Mouse (Mus musculus) retina, postnatal 1 day (tissue): Measurements from ENCODE around the gene Kif19a.

ENCODE experiments used
- DNase-seq: peaks from one replicate; pipeline ENCODE4 v3.0.0-alpha.2; 2012

Kif19a gene

DNA sequence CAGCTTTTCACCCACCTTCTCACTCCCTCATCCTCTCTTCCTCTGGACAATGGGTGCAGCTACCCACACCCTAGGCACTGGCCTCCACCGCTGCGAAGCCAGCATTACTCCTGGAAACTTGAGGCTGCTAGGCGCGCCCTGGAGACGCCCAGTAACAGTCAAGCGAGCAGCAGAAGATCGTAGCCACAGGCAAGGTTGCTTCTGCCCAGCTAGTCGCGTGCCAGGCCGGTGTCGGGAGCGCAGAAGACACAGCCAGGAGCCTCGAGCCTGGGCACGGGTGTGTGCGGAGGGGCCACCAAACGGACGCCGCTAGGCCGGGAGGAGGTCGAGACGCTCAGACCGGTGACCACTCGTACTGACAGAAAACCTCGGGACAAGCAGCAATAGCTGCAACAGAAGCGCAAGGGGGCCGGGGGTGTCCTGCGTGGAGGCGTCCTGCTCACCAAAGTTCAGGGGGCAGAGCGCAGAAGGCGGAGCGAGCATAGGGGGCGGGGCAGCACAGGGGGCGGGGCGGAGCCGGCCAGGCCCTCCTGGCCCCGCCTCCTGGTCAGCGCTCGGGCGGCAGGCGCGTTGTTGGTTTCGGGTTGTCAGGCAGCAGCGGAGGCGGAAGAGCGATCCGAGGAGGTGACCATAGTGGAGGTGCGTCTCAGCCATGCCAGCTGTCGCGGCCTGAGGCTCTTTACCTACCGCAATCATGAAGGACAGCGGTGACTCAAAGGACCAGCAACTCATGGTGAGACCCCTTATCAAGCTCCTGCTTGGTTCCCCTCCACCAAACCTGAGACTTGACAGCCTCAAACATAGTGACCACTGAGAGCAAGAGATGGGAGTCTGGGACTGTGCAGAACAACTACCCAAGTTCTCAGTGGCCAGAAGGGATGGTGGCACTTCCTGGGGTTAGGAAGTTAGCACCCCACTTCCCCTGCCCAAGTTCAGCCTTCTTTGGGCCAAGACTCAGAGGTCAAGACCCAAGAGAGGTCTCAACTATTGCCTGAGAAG lies at the start of gene Kif19a:
TSS of gene Kif19a (plus strand) at position 569 of the 999 bp plus-strand sequence.
- peak; percentile 85 for DNase-seq

DNA sequence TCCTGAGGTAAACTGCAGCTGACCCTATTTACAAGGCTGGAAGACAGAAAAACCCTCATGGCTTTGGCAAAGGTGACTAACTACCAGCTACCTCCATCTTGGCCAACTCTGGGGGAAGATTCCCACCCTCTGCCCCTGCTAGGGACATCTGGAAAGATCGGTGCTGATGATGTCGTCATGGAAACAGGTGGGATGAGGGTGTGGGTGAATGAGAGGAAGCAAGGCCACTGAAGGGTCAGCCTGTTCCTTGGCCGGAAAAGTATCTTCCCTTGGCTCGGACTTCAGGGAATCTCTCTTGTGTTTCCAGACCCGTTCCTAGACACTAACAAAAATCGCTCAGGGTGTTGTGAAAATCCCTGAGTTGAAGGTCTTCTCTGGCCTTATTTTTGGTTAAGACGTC lies 49.7 kb upstream of the Kif19a start:
- no peak for DNase-seq

DNA sequence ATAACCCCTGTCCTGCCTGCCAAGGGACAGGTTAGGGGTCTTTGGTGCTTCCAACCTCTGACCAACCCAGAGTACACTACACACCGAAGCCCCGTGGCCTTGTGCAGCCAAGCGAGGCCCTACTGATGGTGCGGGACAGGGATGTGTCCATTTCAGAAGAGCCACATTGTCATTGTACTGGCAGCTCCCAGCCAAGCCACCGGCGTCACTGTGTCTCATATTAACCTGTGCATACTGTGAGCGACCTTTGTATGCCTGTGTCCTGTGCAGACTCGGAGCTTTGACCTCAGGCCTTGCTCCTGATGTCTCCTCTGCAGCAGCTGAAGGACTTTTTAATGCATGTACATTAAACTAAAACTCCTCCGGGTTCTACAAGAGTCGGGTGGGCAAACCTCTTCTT lies 44.7 kb upstream of the Kif19a start:
- DNase-seq: no peak

DNA sequence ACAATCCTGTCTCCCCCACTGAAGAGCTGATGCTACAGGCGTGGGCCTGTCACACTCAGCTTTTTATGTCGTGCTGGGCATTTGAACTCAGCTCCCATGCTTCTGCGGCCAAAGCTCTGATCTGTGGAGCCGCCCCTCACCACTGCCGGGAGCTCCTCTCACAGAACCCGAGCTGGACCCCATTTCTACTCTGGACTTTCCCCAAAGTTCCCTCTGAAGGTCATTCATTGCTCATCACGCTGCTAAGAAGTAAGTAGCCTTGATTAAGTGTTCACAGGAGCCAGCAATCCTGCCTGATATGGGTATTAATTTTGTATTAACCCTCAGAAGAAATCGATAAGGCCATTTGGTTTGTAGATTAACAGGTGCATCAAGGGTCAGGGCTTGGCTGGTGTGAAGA lies 42.8 kb upstream of the Kif19a start:
- DNase-seq: no peak

DNA sequence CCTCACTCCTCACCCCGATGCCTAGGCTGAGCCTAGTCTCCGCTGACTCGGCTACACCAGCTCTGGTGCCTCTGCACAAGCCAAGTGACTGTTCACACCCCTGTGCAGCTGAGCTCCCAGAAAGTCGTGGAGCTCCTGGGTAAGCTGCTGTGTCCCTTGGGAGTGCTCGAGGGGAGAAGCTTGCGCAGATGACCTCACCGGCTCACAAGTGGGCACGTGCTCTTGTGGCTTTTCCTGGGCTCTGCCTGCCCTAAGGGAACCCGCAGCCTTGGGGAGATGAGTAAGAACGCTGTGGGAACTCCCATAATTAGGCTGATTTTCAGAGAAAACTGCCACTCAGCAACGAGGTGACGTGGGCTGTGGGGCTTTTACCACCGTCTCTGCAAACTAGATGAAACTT lies 42.2 kb upstream of the Kif19a start:
- DNase-seq: no peak

DNA sequence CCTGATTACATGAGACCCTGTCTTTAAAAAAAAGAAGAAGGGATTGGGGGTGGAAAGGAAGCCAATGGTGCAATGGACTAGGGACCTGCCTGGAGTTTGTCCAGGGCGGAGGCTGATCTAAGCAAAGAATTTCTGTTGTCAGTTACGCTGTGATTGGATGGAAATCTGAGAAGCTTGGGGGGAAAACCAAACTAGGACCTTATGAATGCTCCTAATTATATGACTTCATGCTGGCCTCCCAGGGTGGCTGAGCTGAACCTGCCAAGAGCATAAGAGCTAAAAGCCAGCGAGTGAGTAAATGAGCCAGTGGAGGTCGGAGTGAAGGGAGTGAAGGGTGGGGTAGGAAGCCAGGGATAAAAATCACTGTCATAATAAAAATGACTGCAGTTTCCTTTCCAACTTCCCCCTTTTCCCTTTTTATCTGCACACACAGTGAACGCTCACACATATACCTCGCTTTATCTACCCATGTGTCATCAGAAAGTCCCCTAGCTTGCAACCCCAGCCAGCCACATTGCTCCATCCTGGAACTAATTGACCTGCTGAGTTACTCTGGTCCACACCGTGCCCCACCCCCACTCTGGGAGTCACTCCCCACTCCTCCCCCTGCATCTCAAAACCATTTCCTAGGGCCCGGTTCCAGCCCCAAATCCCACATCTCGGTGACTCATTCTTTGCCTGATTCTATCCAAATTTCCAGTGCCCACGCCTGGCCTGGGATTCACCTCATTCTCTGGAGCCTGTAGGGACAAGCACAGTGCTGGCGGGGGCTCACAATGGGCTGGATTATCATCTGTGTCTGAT lies 40.2 kb upstream of the Kif19a start:
- no peak for DNase-seq

DNA sequence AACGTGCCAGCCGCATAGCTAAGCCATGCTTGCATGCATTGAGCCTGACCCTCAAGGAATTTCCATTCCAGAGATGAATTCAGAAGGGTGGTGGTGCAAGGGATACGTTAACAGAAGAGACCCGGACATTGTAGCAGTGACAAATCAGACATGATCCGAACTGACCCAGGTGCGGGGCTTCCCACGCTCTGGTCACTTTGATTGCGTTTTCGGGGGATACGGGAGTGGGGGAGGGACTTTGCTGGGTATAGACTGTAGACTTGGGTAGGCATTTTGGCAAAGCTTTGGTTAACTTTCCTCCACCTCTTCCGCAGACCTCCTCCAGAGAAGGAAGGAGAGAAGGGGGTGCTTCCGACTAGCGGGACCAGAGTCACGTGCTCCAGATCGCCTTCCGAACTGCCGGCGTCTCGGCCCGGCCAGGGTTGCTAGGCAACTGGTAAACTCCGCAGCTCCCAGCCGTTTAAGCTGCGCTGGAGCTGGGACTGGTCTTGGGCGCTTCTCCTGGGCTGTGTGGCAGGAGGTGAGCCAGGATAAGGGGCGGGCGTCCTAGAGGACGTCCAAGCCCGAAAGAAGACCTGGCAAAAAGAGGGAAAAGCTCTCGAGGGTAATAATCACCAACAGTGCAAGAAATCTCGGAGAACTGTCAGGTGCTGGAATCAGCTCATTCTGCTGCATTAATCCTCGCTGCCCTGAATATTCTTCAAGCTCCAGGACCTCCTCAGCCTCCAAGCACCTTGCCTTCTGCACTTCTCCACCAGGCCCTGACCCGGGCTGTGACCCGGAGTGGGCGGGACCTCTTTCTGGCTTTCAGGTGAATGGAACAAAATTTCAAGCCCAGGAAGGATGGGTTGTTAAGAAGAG lies 38.0 kb upstream of the Kif19a start, which contains the start of gene Dnaic2:
TSS of gene Dnaic2 (plus strand) at position 444 of the 861 bp plus-strand sequence.
- peak; percentile 91 for DNase-seq

DNA sequence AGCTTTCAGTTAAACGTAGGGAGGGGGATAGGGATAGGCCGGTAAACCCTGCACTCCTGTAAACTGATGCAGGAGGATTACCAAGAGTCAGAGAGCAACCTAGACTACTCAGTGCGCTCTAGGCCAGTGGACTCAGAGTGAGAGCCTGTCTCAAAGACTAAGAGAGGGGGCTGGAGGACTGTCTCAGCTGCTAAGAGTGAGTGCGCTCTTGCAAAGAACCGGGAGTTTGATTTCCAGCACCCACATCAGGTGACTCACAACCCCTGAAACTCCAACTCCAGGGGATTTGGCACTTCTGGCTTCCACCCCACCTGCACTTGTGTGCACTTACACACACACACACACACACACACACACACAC lies 37.4 kb upstream of the Kif19a start:
- no peak for DNase-seq

DNA sequence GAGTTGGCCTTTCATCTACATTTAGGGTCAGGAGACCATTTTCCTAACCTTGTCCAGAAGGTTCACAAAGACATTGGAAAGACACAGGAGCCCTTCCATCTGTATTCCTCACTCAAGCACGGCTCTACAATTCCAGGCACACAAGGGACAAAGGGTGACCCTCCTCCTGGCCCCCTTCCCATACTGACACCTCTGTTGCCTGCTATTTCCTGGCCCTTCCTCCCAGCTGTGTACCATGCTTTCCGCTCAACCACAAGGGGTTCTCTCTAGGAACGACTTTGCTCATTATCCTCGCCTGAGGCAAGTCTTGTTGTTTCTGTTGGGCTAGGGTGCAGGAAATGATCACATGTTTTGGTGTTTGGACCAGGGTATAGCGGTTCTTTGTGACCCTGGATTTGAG lies 36.9 kb upstream of the Kif19a start:
- DNase-seq: peak; percentile 52

DNA sequence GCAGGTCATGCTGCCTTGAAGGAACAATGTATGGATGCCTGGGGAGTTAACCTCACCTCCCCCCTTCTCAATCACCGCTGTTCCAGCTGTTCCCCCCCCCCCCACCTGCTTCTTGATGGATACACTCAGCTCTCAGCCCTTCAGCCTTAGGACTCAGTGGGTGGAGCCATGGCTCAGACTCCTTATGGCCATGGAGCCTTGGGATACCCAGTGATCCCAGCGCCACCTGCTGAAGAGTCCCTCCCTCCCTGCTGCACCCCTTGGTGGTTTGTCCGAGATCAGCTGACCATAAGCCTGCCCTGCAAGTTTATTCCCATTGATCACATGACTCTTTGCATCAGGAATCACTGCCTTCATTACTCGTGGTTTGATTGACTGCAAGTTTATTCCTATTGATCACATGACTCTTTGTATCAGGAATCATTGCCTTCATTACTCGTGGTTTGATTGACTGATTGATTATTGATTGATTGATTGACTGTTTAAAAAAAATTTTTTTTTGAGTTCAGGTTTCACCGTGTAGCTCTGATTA lies 35.3 kb upstream of the Kif19a start:
- DNase-seq: peak; percentile 58

DNA sequence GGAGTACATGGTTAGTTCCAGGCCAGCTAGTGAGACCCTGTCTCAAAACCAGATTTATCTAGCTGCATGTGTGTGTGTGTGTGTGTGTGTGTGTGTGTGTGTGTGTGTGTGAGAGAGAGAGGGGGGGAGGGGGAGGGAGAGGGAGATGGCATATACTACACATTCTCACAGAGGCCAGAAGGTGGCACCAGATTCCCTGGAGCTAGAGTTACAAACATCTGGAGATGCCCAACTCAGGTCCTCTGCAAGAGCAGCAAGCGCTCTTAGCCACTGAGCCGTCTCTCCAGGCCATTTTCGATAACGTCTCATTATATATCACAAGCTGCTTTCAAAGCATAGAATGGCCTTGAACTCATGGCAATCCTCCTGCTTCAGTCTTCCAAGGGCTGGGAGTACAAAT lies 33.5 kb upstream of the Kif19a start:
- DNase-seq: no peak

DNA sequence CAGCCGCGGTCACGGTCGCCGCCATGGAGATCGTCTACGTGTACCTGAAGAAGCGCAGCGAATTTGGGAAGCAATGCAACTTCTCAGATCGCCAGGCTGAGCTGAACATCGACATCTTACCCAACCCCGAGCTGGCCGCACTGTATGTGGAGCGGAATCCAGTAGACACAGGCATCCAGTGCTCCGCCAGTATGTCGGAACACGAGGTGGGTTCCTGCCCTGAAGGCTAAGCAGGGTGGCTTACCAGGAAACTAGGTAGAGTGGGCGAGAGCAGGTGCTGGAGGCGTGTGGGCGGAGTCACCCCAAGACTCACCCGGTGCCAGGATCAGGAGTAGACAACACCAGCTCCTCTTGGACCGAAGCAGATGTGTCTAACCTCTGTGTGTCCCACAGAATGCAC lies 32.3 kb upstream of the Kif19a start:
- no peak for DNase-seq

DNA sequence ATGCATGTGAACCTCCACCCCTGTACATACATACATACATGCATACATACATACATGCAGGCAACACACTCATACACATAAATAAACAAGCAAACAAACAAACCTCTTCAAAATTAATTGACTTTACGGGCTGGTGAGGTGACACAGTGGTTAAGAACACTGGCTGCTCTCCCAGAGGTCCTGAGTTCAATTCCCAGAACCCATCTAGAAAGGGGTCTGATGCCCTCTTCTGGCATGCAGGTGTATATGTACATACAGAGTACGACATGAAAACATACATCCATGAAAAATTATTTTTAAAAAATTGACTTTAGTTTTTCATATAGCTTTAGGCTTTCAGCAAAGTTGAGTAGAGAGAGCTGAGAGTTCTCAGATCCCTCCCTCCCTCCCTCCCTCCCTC lies 29.1 kb upstream of the Kif19a start:
- no peak for DNase-seq

DNA sequence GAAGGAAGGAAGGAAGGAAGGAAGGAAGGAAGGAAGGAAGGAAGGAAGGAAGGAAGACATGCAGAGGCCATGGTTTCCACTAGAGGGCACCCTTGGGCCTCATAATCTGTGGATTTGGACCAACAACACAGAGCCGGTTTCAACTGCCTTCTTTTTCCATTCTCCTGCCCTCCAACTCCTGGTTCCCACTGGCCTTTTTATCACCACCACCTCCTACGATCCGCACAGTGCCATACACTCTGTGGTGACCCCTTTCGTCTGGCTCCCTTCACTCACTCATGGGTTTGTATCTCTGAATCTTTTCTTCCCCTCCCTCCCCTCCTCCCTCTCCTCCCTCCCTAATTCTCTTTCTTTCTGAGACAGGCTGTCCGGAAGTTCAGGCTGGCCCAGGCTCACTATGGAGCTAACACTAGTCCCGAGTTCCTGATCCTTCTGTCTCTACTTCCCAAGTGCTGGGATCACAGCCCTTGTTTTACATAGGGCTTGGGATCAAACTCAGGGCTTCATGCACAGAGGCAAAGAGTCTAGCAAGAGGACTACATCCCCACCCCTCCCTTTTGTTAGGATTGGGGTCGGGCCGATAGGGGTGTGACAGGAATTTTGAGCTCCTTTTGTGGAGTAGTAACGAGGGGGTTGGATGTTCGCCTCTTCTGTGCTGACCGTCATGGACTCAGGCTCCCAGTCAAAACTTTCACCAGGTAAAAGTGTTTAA lies 28.1 kb upstream of the Kif19a start:
- DNase-seq: peak; percentile 81

DNA sequence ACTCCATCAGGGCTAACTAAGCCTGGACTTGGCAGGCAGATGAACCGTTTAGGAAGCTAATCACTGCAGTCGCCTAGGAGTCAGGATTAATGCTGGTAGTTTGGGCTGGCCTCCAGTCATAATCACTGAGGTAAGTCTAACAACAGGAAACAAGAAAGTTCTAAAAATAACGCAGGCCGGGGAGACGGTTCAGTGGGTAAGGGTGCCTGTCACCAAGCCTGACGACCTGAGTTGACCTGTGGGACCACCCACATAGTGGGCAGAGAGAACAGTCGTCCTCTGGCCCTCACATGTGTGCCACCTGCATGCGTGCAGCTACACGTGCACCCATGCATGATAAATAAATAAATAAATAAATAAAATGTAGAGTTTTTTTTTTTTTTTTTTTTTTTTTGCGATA lies 24.6 kb upstream of the Kif19a start:
- peak; percentile 75 for DNase-seq

DNA sequence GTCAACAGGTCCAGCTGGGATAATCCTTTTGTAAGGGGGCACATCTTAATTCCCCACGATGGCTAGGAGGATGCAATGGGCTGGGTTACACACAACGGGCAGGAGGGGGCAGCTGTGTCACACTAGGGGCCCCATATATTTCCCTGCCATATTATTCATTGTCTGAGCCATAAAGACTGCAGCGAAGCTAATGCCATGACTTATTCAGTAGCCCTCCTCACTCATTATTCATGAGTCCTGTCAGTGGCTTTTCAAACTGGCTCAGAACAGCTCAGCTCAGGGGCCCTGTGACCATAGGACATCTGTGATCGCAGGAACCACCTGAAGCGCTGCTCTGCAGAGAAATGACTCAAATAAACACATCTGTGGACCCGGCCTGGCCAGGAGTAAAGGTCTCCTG lies 23.7 kb upstream of the Kif19a start:
- DNase-seq: peak; percentile 48

DNA sequence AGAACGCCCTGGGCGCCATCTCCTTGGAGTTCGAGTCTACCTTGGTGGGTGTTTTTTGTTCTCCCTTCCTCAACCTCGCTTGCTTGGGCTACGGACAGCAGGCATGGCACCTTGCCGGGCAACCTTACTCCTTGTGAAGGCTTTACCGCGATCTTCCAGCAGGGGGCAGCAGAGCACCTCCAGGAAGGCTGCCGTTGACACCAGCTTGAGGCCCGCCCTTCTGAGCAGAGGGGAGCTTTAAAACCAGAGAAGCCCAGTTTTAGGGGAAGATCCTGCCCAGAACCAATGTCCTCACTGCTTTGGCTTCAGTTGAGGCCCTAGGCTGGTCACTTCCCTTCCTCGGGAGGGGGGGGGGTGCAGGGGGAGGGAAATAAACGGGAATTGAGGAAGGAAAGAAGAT lies 20.1 kb upstream of the Kif19a start:
- peak; percentile 92 for DNase-seq

DNA sequence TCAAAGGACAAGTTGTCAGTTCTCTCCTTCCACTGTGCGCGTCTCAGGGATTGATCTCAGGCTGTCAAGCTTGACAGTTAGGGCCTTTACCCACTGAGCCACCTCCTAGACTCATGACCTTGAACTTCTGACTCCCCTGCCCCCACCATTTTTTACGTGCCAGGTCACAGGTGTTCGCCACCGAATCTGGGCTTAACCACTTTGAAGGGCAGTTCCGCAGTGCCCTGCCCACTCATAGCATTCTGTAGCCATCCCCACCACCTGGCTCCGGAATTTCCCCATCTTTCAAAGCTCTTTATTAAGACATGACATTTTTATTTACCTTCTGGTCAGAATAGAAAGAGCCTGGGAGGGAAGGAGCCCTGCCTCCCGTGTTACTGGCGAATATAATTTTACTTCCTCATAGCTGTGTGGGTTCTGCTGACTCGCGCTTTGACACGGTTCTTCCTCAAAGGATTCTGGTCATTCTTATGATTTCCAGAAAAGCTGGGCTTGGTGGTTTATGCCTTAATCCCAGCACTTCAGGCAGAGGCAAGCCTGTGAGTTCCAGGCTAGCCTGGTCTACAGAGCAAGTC lies 17.5 kb upstream of the Kif19a start:
- DNase-seq: no peak

DNA sequence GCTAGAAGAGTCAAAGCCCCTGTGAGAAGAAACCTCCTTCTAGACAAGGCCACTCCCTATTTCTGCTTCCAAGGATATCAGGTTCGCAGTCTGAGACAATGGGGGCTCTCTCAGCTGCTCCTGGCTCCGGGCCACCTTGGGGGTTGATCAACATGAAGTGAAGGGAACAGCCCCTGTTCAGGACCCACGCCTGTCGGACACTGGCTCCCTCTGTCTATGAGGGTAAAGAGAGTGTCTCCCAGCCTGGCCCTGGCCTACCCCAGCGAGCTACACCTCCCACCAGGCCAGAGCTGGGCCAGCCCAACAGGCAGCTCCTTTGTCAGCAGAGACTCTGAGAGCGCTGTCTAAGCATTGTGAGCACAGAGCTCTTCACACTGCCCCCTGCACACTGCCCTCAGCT lies 4.7 kb downstream of the Kif19a start:
- DNase-seq: peak; percentile 55

DNA sequence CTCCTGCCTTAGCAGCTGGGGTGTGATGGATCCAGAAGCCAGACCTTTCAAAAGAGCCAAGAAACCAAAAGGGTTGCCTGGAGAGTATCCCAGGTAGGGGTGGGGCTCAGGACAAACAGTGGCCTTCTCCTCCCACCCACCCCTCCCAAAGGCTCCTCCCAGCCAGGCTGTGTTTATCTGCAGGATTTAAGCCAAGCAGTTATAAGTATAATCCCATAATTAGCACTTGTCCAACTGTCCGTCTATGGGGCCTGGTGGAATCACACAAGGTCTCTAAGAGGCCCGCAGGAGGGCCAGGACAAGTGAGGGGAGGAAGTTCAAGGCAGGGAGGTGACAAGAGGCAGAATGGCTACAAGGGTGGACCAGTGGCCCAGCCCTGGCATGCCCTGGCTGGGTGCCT lies 6.7 kb downstream of the Kif19a start:
- DNase-seq: peak; percentile 64

DNA sequence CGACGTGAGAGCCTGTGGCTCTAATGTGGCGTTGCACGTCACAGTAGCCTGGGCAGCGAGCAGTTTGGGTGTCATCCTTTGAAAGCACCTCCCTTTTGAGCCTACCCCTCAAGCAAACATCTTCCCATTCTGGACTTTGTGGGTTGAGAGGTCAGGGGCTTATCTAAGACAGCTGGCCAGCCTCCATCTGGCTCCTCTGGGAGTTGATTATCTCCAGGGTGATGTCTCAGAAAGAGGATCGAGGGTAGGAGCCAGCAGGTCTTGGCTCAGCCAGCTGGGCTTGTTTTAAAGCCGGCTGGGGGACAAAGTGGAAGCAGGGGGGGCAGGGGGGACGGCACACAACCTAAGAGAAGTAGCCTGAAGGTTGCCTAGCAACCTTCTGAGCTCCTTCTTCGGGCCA lies 14.9 kb downstream of the Kif19a start:
- DNase-seq: peak; percentile 91

DNA sequence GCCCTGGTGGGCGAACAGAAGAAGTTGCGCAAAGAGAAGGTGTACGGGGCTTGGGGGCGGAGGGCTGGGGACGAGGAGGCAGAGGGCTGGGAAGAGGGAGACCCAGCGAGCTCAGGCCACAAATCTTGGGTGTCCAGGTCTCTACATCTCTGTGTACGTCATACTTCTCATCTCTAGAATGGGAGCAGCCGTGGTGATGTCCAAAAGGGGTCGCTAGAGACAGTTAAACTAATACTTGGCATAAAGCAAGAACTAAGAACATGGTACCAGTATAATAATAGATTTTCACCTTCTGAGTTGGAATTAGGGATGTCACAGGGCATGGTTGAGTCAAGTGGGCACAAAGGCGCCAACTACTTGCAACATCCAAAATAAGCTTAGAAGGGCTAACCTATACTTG lies 20.7 kb downstream of the Kif19a start:
- no peak for DNase-seq
